Mouse (Mus musculus) lung, adult 2 months (tissue): Measurements from ENCODE around the gene Igf2bp3. TPM values are rescaled to one million over a fixed set of nuclear protein-coding genes. Genes with fewer than 3 reads are reported as not detected.

ENCODE experiments used
- DNase-seq: peaks from one replicate; pipeline ENCODE4 v3.0.0; 2022
- H3K4me1 ChIP-seq: fragments of 200-500 bp; 2 replicates; pipeline ENCODE4 v1.6.1; 2011; ENCODE audit warnings: low read length; ENCODE audit not compliant: control insufficient read depth, insufficient read depth
- H3K4me3 ChIP-seq: fragments of 200-500 bp; replicated peaks from 2 replicates; pipeline ENCODE3; 2011; ENCODE audit warnings: low read depth, mild to moderate bottlenecking, control low read depth, low read length; ENCODE audit errors: extremely low read depth
- CTCF ChIP-seq: fragments of 200-500 bp; IDR thresholded peaks from 2 replicates; pipeline ENCODE4 v1.5.1; 2011; ENCODE audit warnings: mild to moderate bottlenecking, low read length, control low read depth; ENCODE audit not compliant: insufficient read depth
- POLR2A ChIP-seq: fragments of 200-500 bp; IDR thresholded peaks from 2 replicates; pipeline ENCODE4 v1.6.1; 2011; ENCODE audit warnings: low read depth, mild to moderate bottlenecking, control low read depth, low read length, borderline replicate concordance; ENCODE audit errors: extremely low read depth
- WGBS: fragments of 180-500 bp; shearing (Covaris S2); methylation state at CpG from one replicate; pipeline ENCODE4 v1.1.7; 2018; 5-methylcytosine and 5-hydroxymethylcytosine counted together
- polyA plus RNA-seq: library from polyadenylated mRNA; depleted of rRNA; stranded (reverse); fragments of >200 nt; gene quantifications from 2 replicates; pipeline ENCODE4 v1.2.3, GENCODE M21; 2012

Gene Igf2bp3
- polyA plus RNA-seq, 1 experiment = 0.07 TPM

DNA sequence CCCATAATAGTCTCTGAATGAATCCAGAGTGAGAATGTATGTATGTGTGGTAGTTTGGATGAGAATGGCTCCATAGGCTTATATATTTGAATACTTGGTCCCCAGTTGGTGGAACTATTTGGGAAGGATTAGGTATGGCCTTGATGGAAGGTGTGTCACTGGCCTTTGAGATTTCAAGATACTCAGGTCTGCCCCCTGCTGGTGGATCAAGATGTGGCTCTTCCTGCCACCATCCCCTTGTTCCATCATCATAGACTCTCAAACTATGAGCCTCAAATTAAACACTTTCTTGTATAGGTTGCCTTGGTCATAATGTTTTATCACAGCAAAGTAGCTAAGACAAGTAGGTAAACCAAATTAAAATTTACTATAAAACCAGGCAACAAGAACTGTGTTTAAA is 25.4 kb downstream of the Igf2bp3 start:
- no peaks in the 10 kb centered on the region for H3K4me1 ChIP-seq
- TF ChIP-seq POLR2A (no peak), CTCF (peak; percentile 43)

DNA sequence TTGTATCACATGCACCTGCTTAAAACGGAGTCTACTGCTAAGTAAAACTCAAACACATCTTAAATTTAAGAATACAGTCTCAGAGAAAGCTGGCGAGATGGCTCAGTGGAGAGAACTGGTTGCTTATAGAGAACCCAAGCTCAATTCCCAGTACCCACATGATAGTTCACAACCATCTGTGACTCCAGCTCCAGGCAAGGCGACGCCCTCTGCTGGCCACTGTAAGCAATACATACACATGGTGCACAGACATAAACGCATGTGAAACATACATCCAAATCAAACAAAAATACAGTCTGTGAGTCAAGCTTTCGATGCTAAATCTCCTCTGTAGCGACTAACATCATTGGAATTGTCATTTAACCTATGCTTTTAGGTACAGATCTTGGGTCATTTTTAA is 27.5 kb downstream of the Igf2bp3 start:
- TF ChIP-seq CTCF = no peak
- TF ChIP-seq POLR2A = no peak
- Histone ChIP-seq H3K4me3 (no peak overlapping the region), H3K4me1 (no peaks in the 10 kb centered on the region)
- 87% methylated on average over 7 of the region's 7 CpGs for WGBS
- no peak for DNase-seq

More for the DNA sequence above, 25.4 kb downstream of the Igf2bp3 start:
- no peak overlapping the region for H3K4me3 ChIP-seq
- no peak for DNase-seq

GRCm38 (mm10) chr6:49176018-49176417 is 38.7 kb downstream of the Igf2bp3 start:
- Histone ChIP-seq H3K4me3 (no peak overlapping the region), H3K4me1 (no peaks in the 10 kb centered on the region)
- 64% methylated on average over 5 of the region's 5 CpGs for WGBS
- DNase-seq = no peak
- TF ChIP-seq CTCF (no peak), POLR2A (no peak)

GRCm38 (mm10) chr6:49174616-49175015 is 40.1 kb downstream of the Igf2bp3 start:
- TF ChIP-seq CTCF (no peak), POLR2A (no peak)
- Histone ChIP-seq H3K4me3 (no peak overlapping the region), H3K4me1 (no peaks in the 10 kb centered on the region)
- DNase-seq = no peak

- TF ChIP-seq CTCF (no peak), POLR2A (no peak)
- DNase-seq = no peak
- WGBS = 70% methylated on average over 4 of the region's 4 CpGs
- no peaks in the 10 kb centered on the region for H3K4me1 ChIP-seq
- no peak overlapping the region for H3K4me3 ChIP-seq
Measured at GRCm38 (mm10) chr6:49173674-49174073, 41.1 kb downstream of the Igf2bp3 start.

GRCm38 (mm10) chr6:49173265-49173664 is 41.5 kb downstream of the Igf2bp3 start:
- 78% methylated on average over 7 of the region's 7 CpGs for WGBS
- no peak for TF ChIP-seq POLR2A
- no peak for TF ChIP-seq CTCF
- H3K4me3 ChIP-seq = no peak overlapping the region
- DNase-seq = no peak
- H3K4me1 ChIP-seq = no peaks in the 10 kb centered on the region

DNA sequence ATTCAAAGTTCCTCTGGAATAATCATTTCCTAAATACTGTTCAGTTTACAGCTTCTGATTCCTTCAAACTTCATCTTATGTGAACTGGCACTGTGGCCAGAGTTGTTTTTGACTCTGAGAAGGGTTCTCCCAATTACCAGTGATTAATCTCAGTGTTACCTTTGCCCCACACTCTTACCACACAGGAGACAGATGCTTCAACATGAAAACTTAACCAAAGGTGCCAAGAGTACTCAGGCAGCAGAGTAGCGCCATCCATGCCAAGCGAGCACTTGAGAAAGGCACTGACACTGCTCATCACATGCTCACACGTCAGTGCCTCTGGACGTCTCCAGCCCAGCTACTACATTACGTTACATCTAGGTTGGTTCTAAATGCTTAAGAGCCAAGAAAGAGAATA is 43.5 kb downstream of the Igf2bp3 start:
- Histone ChIP-seq H3K4me1 (no peaks in the 10 kb centered on the region), H3K4me3 (no peak overlapping the region)
- TF ChIP-seq POLR2A = no peak
- no peak for TF ChIP-seq CTCF
- WGBS = 79% methylated on average over 5 of the region's 5 CpGs
- DNase-seq = no peak

DNA sequence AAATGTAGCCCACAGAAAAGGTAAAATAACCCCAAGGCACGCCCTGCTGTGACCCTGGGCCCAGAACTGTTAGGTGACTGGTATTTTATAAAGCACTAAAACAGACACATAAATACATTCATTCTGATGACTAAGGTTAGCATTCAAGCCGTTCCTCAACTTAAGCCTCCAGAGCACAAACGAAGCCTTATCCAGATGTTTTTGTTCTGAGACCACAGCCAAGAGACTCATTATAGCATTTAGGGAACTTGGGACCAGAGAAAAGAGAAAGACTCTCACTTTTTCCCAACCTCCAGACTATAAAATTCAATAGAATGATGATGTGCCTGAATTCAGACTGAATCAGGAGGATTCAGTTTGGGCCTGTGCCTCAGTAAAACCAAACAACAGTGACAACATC is 46.1 kb downstream of the Igf2bp3 start:
- no peak for DNase-seq
- no peak for TF ChIP-seq POLR2A
- H3K4me1 ChIP-seq = no peaks in the 10 kb centered on the region
- no peak overlapping the region for H3K4me3 ChIP-seq
- WGBS = 71% methylated on average over 3 of the region's 3 CpGs

DNA sequence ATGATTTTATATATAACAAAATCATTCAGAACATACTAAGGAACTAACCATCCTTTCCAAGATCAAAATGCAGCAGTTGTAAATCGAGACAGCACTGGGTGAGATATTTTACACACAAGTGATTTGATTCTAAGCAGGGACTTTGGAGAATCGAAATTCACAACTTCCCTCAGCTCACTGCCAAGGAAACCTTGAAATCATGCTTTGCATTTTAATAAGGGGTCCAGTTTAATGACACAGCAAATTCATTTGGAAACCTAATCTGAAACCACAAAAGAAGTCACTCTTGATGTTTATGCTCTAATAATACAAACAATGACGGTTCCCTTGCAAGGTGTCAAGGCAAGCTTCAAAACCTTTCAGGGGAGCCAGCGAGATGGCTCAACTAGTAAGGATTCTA is 47.4 kb downstream of the Igf2bp3 start:
- Histone ChIP-seq H3K4me1 (no peaks in the 10 kb centered on the region), H3K4me3 (no peak overlapping the region)
- no peak for TF ChIP-seq CTCF
- TF ChIP-seq POLR2A = no peak
- no peak for DNase-seq
- 67% methylated on average over 4 of the region's 4 CpGs for WGBS

GRCm38 (mm10) chr6:49166318-49166717 is 48.4 kb downstream of the Igf2bp3 start:
- Histone ChIP-seq H3K4me3 (no peak overlapping the region), H3K4me1 (no peaks in the 10 kb centered on the region)
- no peak for TF ChIP-seq CTCF
- no peak for TF ChIP-seq POLR2A
- no peak for DNase-seq
- 86% methylated on average over 8 of the region's 8 CpGs for WGBS

DNA sequence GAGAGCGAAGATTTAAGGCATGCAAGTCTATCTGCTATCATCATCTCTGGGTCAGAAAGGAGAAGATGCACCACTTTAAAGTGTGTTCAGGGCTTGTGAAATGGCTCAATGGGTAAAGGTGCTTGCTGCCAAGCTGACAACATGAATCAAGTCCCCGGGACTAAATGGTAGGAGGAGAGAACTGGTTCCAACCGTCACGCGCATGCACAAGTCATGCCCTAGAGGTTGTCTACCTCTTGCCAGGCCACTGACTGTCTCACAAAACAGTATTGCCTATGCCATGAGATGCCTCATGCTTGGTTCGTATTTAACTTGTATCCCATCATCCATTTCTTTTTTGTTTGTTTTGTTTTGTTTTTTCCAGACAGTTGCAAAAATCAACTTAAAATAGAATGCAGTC is 48.9 kb downstream of the Igf2bp3 start:
- DNase-seq = no peak
- no peak overlapping the region for H3K4me3 ChIP-seq
- H3K4me1 ChIP-seq = no peaks in the 10 kb centered on the region
- WGBS = 92% methylated on average over 6 of the region's 6 CpGs
- TF ChIP-seq POLR2A (no peak), CTCF (no peak)
